20 mouse cellular contexts compared by ENCODE assay signal in genomic region chr2:129406508-129406907, GRCm38 (mm10). TPM values are rescaled to one million over a fixed set of nuclear protein-coding genes. Genes with fewer than 3 reads are reported as not detected.
DNase-seq lines count a peak whose midpoint lies in the region; ATAC-seq and TF ChIP-seq lines count a peak whose summit lies in the region.
"Had no signal": no experiment of that assay in that cellular context is flagged by ENCODE, and none has a peak within 500 bp of the region (broad histone marks: within the 10 kb centered on the region; RNA-seq: fewer than 3 reads in every experiment).

No protein-coding gene starts in this region.

- DNase-seq in heart, adult 2 months: no peak
- DNase-seq in heart, postnatal 10 days: no peak
- no peak for DNase-seq in lung, embryonic 14.5 days
- no peak for DNase-seq in lung, adult 18-20 months
- DNase-seq in ES-E14 (ENCODE audit: low read depth, low spot score): peak; percentile 33
- DNase-seq in embryo, embryonic 10.5 days (ENCODE audit: low spot score): no peak
- no peak for DNase-seq in right cerebral cortex, postnatal 14 days
- DNase-seq: adrenal gland, adult 8-10 months; cerebellum, adult 9-11 months; thymus, postnatal 14 days had no signal

- no peak overlapping the region for H3K4me3 ChIP-seq in heart, adult 2 months
- no peak overlapping the region for H3K4me3 ChIP-seq in lung, embryonic 14.5 days (ENCODE audit: low read depth, low read length)
- no peak overlapping the region for H3K4me3 ChIP-seq in ES-E14 (ENCODE audit: insufficient read depth in 1 of 2, low read depth in 1 of 2, low read length in 2 of 2, poor library complexity in 1 of 2, severe bottlenecking in 1 of 2)
- H3K4me3 ChIP-seq in small intestine, adult 2 months (ENCODE audit: low read depth, low read length): no peak overlapping the region
- H3K4me3 ChIP-seq: forebrain, embryonic 13.5 days; hindbrain, embryonic 15.5 days; liver, embryonic 15.5 days; midbrain, embryonic 13.5 days had no signal

- intact Hi-C loops in heart, adult 2 months (cut with DNase I): loop anchor here (10.0 kb wide), 1 partner anchor 232 kb away; no protein-coding TSS in a partner anchor
- intact Hi-C loops in heart, postnatal 10 days (cut with DNase I): no loop called here

- no peak for TF ChIP-seq EP300 in heart, adult 2 months (IDR thresholded peaks at IDR 0.05; ENCODE audit: insufficient read depth, low read depth, low read length)

- no peaks in the 10 kb centered on the region for H3K9me3 ChIP-seq in lung, embryonic 14.5 days (ENCODE audit: low read depth, low read length)
- no peaks in the 10 kb centered on the region for H3K9me3 ChIP-seq in ES-E14 (ENCODE audit: control insufficient read depth, insufficient read depth, low read depth, low read length)
- H3K9me3 ChIP-seq: forebrain, embryonic 13.5 days; hindbrain, embryonic 15.5 days; liver, embryonic 15.5 days; midbrain, embryonic 13.5 days had no signal

- H3K9ac ChIP-seq in heart, adult 2 months (ENCODE audit: low read depth, low read length): no peak overlapping the region
- H3K9ac ChIP-seq in lung, embryonic 14.5 days: no peak overlapping the region
- no peak overlapping the region for H3K9ac ChIP-seq in ES-E14 (ENCODE audit: insufficient read depth, low read depth, low read length, poor library complexity, severe bottlenecking)
- H3K9ac ChIP-seq: forebrain, embryonic 13.5 days; hindbrain, embryonic 15.5 days; liver, embryonic 15.5 days; midbrain, embryonic 13.5 days had no signal

- no peaks in the 10 kb centered on the region for H3K79me2 ChIP-seq in heart, adult 2 months (replicated peaks; ENCODE audit: control insufficient read depth, insufficient read depth, low read length)

- no peaks in the 10 kb centered on the region for H3K4me1 ChIP-seq in heart, adult 2 months (ENCODE audit: control insufficient read depth, insufficient read depth, low read length)
- H3K4me1 ChIP-seq in lung, embryonic 14.5 days (ENCODE audit: insufficient read depth): no peaks in the 10 kb centered on the region
- no peaks in the 10 kb centered on the region; a peak in 1 of 4 replicates for H3K4me1 ChIP-seq in ES-E14 (ENCODE audit: control insufficient read depth in 2 of 2, insufficient read depth in 2 of 2, low read length in 2 of 2, poor library complexity in 1 of 2)
- no peaks in the 10 kb centered on the region for H3K4me1 ChIP-seq in small intestine, adult 2 months (ENCODE audit: control insufficient read depth, insufficient read depth, insufficient read length, low read length)
- H3K4me1 ChIP-seq: forebrain, embryonic 13.5 days; midbrain, embryonic 13.5 days had no signal

- H3K4me2 ChIP-seq in lung, embryonic 14.5 days: no peak overlapping the region
- H3K4me2 ChIP-seq: forebrain, embryonic 13.5 days; hindbrain, embryonic 15.5 days; liver, embryonic 15.5 days; midbrain, embryonic 13.5 days had no signal

- in situ Hi-C loops in ES-E14 (cut with MboI; ENCODE audit: low sequenced_read_pairs in 2 of 2, unreplicated experiment in 2 of 2): no loop called here

- TF ChIP-seq POLR2A in heart, adult 2 months (IDR thresholded peaks at IDR 0.05; ENCODE audit: insufficient read depth, low read depth, low read length): no peak
- no peak for TF ChIP-seq POLR2A in small intestine, adult 2 months (IDR thresholded peaks at IDR 0.05; ENCODE audit: low read depth, low read length)

- TF ChIP-seq CTCF in heart, adult 2 months (IDR thresholded peaks at IDR 0.05): peak; percentile 40
- peak; percentile 39 for TF ChIP-seq CTCF in lung, embryonic 14.5 days (IDR thresholded peaks at IDR 0.05; ENCODE audit: low read depth)
- TF ChIP-seq CTCF in small intestine, adult 2 months (IDR thresholded peaks at IDR 0.05; ENCODE audit: extremely low read depth, insufficient read length, insufficient replicate concordance, low read depth, low read length): peak; percentile 25; the same call in 1 of the 2 replicates

- WGBS in heart, adult 2 months: 90% methylated on average over 8 of the region's 8 CpGs
- 88% methylated on average over 8 of the region's 8 CpGs for WGBS in lung, embryonic 14.5 days
- 78% methylated on average over 8 of the region's 8 CpGs for WGBS in small intestine, adult 2 months

- H3K27ac ChIP-seq in heart, adult 2 months: no peak overlapping the region
- no peak overlapping the region for H3K27ac ChIP-seq in lung, embryonic 14.5 days (ENCODE audit: low read depth)
- no peak overlapping the region for H3K27ac ChIP-seq in ES-E14 (ENCODE audit: insufficient read depth, low read depth, low read length, poor library complexity, severe bottlenecking)
- H3K27ac ChIP-seq in small intestine, adult 2 months (ENCODE audit: insufficient read depth, low read depth, low read length): no peak overlapping the region
- H3K27ac ChIP-seq: forebrain, embryonic 13.5 days; hindbrain, embryonic 15.5 days; liver, embryonic 15.5 days; macrophage; midbrain, embryonic 13.5 days had no signal

- no peaks in the 10 kb centered on the region; the same call in 1 of the 2 replicates for H3K27me3 ChIP-seq in heart, adult 2 months (ENCODE audit: control insufficient read depth, insufficient read depth, low read length)
- H3K27me3 ChIP-seq in lung, embryonic 14.5 days (ENCODE audit: insufficient read depth, low read length): no peaks in the 10 kb centered on the region
- H3K27me3 ChIP-seq in small intestine, adult 2 months (ENCODE audit: control insufficient read depth, insufficient read depth, low read length): no peaks in the 10 kb centered on the region
- H3K27me3 ChIP-seq: forebrain, embryonic 13.5 days; hindbrain, embryonic 15.5 days; liver, embryonic 15.5 days; midbrain, embryonic 13.5 days had no signal

- no peak for ATAC-seq in lung, embryonic 14.5 days (ENCODE audit: insufficient read depth)
- ATAC-seq: forebrain, embryonic 13.5 days; midbrain, embryonic 13.5 days had no signal

- no peaks in the 10 kb centered on the region for H3K36me3 ChIP-seq in heart, adult 2 months (ENCODE audit: control insufficient read depth, insufficient read depth, low read length)
- H3K36me3 ChIP-seq in lung, embryonic 14.5 days (ENCODE audit: insufficient read depth): no peaks in the 10 kb centered on the region
- no peaks in the 10 kb centered on the region for H3K36me3 ChIP-seq in ES-E14 (ENCODE audit: control insufficient read depth, insufficient read depth, low read length, poor library complexity, severe bottlenecking)
- H3K36me3 ChIP-seq in small intestine, adult 2 months (ENCODE audit: control insufficient read depth, insufficient read depth, low read length): no peaks in the 10 kb centered on the region
- H3K36me3 ChIP-seq: hindbrain, embryonic 15.5 days; liver, embryonic 15.5 days; midbrain, embryonic 13.5 days had no signal

TF ChIP-seq in ES-E14, 5 proteins besides CTCF, POLR2A, EP300 and RAD21:
- TF ChIP-seq CHD2 (IDR thresholded peaks at IDR 0.05; ENCODE audit: low read depth, low read length) (no peak), HCFC1 (IDR thresholded peaks at IDR 0.05; ENCODE audit: borderline replicate concordance, insufficient read depth, low read length) (no peak), MAFK (IDR thresholded peaks at IDR 0.05; ENCODE audit: insufficient read depth, low read depth, low read length) (no peak)

RNA-seq across cellular contexts. Expression of gene Il1b, which starts 35.6 kb away (rescaled TPM):
- under 1 TPM; 0.27 to 0.94 TPM for total RNA-seq in heart, adult 2 months (2021)
- 0.86 and 1.3 TPM in 2 replicates for polyA plus RNA-seq in heart, adult 2 months (2012; rRNA removed)
- under 1 TPM; 0.25 to 0.34 TPM for total RNA-seq in heart, postnatal 10 days (2021)
- not detected in 2 replicates for polyA plus RNA-seq in lung, embryonic 14.5 days (2014; fragmentation: Nextera tagmentation; extraction: Ambion mirVana)
- not detected in 2 replicates for total RNA-seq in ES-E14 (2012; rRNA removed)
- polyA plus RNA-seq in small intestine, adult 2 months (2012; rRNA removed): 0.74 and 0.89 TPM in 2 replicates
- total RNA-seq: gastrocnemius, adult 8-10 months; left cerebral cortex, postnatal 25 days had no signal
- polyA plus RNA-seq: C2C12; hindbrain, embryonic 15.5 days; kidney, embryonic 14.5 days; midbrain, embryonic 13.5 days had no signal
